Mouse (Mus musculus) adrenal gland, postnatal 25 days (tissue): ENCODE data around the gene Ash1l. TPM values are rescaled to one million over a fixed set of nuclear protein-coding genes. Genes with fewer than 3 reads are reported as not detected.
"Not testable (repeated sequence)": the region's sequence is repeated elsewhere in the genome, so short reads cannot be mapped to it uniquely, and the experiment has no call there.

Source experiments
- DNase-seq: peaks from one replicate; pipeline ENCODE4 v3.0.0; 2021; ENCODE audit warnings: mixed read lengths
- total RNA-seq: library from RNA; stranded (reverse); gene quantifications from 2 replicates; pipeline ENCODE4 v1.2.3, GENCODE M21; 2021

Ash1l gene
- total RNA-seq, 1 experiment from 2014 or later: 60.5 TPM

GRCm38 (mm10) chr3:88963211-88963610 lies 12.8 kb downstream of the Ash1l start:
- DNase-seq: not testable (repeated sequence)

DNA sequence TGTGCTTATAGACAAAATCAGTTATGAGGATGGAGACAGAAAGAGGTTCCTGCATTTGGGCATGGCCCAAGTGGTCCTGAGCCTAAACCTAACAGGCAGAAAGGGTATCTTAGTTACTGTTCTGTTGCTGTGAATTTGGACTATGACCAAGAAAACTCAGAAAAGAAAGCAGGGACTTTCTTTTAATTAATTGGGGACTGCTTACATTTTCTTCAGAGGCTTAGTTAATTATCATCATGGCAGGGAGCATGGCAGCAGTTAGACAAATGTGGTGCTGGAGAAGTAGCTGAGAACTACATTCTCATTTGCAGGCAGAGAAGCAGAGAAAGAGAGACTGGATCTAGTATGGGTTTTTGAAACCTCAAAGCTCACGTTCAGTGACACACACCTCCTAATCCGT lies 24.6 kb downstream of the Ash1l start:
- no peak for DNase-seq

DNA sequence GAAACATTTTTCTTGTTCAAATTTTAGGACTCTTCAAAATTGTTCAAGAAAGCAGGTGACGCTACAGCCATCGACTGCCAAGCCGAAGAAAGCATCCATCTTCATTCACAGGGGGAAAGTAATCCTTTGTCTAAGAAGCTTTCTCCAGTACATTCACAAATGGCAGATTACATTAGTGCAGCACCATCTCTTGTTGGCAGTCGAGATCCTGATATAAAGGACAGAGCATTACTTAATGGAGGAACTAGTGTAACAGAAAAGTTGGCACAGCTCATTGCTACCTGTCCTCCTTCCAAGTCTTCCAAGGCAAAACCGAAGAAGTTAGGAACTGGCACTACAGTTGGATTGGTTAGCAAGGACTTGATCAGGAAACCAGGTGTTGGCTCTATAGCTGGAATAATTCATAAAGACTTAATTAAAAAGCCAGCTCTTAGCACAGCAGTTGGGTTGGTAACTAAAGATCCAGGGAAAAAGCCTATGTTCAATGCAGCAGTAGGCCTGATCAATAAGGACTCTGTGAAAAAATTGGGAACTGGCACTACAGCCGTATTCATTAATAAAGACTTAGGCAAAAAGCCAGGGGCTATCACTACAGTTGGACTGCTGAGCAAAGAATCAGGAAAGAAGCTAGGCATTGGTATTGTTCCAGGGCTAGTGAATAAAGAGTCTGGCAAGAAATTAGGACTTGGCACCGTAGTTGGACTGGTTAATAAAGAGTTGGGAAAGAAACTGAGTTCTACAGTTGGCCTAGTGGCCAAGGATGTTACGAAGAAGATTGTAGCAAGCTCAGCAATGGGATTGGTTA lies 31.0 kb downstream of the Ash1l start:
- DNase-seq: no peak

DNA sequence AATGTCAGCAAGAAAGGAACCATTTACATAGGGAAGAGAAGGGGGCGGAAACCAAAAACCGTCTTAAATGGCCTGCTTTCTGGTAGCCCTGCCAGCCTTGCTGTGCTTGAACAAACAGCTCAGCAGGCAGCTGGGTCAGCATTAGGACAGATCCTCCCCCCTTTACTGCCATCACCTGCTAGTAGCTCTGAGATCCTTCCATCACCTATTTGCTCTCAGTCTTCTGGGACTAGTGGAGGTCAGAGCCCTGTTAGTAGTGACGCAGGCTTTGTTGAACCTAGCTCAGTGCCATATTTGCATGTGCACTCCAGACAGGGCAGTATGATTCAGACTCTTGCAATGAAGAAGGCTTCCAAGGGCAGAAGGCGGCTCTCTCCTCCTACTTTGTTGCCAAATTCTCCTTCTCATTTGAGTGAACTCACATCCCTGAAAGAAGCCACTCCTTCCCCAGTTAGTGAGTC lies 33.5 kb downstream of the Ash1l start:
- DNase-seq: peak; percentile 25

GRCm38 (mm10) chr3:88992793-88993192 lies 42.4 kb downstream of the Ash1l start:
- DNase-seq: no peak

- peak; percentile 21 for DNase-seq
Observed at GRCm38 (mm10) chr3:89001536-89001935, 51.1 kb downstream of the Ash1l start.

DNA sequence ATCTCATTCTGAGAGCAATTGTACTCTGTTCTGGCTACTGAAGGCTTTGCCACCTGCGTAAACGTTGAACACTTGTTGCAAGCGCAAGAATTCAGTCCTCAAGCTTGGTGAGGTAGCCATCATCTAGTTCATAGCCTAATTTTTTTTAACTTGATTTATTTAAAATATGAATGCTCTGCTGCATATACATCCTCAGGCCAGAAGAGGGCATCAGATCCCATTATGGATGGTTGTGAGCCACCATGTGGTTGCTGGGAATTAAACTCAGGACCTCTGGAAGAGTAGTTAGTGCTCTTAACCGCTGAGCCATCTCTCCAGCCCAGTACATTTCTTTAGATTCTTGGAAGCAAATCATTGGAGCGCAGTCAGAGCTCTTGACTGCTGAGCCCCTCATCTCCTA lies 80.5 kb downstream of the Ash1l start:
- not testable (repeated sequence) for DNase-seq

GRCm38 (mm10) chr3:89043359-89043758 lies 92.9 kb downstream of the Ash1l start:
- no peak for DNase-seq

- DNase-seq: no peak
Observed at GRCm38 (mm10) chr3:89058361-89058760, 107.9 kb downstream of the Ash1l start.

- peak; percentile 10 for DNase-seq
Observed at GRCm38 (mm10) chr3:89058783-89059182, 108.4 kb downstream of the Ash1l start.

GRCm38 (mm10) chr3:89061696-89062095 lies 111.3 kb downstream of the Ash1l start:
- DNase-seq: no peak

DNA sequence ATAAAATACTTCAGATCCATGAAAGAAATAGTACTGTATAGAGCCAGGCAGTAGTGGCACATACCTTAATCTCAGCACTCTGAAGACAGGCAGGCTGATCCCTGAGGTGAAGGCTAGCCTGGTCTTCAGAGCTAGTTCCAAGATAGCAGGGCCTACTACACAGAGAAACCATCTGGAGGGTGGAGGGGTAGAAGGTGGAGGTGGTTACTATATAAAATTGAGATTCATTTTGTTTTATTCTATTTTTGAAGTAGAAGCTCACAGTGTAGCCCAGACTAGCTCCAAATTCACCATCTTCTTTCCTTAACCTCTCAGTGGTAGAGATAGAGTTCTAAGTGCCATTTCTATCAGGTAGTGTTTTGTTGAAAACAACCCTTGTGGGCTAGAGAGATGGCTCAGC lies 116.8 kb downstream of the Ash1l start:
- DNase-seq: no peak

DNA sequence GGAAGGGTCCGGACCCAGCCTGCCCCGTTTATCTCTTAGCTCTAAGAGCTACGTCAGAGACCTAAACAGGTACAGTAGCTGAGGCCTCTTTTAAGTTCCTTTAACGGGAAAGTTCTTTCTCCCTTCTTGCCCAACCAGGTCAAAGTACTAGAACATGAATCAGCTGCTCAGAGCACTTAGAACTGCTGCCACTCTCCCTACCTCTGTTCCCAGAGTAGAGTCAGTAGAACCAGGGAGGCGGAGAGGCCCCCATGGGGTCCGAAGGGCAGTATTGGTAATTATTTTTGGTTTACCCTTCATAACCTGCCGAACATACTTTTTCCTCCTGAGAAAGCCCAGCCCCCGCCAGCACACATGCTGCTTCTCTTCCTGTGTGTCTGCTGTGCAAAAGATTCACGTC lies 127.0 kb downstream of the Ash1l start:
- DNase-seq: no peak

- DNase-seq: not testable (repeated sequence)
Observed at GRCm38 (mm10) chr3:89082287-89082686, 131.9 kb downstream of the Ash1l start.

DNA sequence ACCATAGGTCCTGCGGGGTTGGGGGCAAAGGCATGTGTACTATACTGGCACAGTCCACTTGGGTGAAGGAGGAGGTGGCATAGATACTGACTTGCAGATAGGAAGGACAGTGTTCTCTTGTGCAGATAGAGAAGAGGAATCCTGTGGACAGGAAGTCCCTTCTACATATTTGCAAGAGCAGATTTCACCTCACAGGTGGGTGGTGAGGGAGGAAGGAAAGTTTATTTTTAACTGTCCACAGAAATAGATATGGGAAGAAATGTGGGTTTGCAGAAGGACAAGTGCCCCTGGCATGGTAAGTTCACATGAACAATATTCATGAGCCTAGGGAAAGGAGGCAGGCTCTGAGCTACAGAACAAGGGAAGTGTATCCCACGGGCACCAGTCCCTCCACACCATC lies 133.7 kb downstream of the Ash1l start:
- no peak for DNase-seq

- no peak for DNase-seq
Observed at GRCm38 (mm10) chr3:89084654-89085190, 134.3 kb downstream of the Ash1l start.

- peak; percentile 82 for DNase-seq
Observed at GRCm38 (mm10) chr3:89087338-89088110, 137.1 kb downstream of the Ash1l start.

DNA sequence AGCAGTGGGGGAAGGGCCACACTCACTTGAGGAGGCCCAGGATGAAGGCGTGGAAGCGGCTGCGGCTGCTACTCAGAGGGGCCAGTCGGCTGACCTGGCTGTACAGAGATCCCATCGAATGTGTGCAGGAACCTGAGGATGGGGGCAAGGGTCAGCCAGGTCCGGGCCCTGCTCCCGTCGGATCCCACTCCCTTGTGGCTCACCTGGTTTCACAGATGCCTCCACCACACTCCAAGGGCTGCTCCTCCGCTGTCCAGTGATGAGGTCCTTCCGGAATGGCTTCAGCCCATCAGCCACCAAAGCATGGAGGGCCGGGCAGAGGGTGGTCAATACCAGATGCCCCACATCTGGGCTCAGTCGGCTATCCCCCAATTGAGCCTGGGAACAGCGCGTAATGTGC lies 138.6 kb downstream of the Ash1l start:
- DNase-seq: no peak

DNA sequence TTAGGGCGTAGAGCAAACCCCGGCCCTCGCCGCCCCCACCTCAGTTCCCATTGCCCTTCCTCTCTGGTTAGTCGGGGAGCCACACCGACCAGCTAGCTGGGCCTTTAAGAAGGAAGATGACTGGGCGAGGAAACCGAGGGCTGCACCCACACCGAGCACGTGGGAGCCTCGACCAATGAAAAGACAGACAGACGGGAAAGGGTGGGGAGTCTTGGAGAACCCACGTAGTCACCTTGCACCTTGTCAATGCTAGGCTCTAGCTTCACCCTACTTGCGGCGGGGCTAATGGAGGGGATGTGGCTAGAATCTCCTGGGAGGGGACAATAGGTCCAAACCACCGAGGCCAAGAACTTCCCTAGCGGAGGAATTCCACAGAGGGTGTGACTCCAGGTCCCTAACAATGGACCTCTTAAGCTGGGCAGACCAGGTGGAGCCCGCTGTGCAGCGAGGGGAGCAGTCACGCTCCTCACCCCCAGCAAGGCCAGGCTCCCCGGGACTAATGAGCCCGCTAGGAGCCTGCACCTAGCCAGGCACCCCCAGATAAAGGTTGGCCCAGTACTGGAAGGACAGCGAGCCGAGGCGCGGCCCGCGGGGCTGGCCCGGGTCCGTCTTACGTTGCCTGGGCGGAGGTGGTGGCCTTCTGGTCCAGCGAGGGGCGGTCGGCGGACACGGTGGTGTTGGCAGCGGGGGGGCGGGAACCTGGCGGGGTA lies 139.6 kb downstream of the Ash1l start:
- DNase-seq: peak; percentile 81

DNA sequence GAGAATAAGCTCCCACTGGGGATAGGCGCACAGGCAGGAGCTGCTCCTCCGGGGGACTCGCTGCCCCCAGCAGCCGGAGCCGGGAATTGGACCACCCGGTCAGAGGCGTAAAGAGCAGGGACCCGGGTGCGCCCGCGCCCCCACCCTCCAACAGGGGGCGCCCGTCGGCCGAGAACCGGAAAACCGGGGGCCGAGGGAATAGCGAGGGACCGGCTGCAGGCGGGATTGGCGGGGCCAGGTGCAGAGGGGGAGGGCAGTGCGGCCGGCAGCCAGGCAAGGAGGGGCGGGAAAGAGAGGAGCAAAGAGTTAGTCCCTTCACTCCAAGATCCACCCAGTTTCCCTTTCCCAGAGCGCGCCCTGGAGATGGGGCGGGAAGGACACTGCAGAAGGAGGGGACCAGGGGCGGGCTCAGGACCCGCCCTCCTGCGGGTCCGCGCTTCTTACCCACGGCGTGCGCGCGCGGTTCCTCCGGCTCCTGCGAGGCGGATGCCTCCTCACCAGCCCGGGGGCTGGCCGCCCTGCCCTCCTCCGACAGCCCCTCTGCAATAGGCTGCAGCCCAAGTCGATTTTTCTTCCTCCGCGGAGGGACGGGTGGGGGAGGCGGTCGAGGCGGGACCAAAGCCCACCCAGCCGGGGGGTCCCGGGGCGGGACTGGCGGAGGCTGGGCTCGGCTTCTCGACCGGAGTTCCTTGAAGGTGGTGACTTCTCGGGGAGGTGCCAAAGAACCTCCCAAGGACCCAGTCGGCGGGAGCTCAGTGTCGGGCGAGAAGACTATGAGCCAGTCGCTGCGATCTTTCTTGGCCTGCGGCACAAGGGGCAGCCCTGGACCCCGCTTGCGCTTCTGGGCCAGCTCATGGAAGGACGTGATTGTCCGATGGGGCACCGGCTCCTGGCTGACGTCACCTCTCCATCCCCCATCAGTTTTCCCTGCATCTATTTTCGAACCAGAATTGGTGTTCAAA lies 140.6 kb downstream of the Ash1l start:
- peak; percentile 89 for DNase-seq

GRCm38 (mm10) chr3:89091811-89092508 lies 141.5 kb downstream of the Ash1l start:
- no peak for DNase-seq
